Mouse (Mus musculus): ENCODE results near the gene Atg7.

Atg7 gene

DNA sequence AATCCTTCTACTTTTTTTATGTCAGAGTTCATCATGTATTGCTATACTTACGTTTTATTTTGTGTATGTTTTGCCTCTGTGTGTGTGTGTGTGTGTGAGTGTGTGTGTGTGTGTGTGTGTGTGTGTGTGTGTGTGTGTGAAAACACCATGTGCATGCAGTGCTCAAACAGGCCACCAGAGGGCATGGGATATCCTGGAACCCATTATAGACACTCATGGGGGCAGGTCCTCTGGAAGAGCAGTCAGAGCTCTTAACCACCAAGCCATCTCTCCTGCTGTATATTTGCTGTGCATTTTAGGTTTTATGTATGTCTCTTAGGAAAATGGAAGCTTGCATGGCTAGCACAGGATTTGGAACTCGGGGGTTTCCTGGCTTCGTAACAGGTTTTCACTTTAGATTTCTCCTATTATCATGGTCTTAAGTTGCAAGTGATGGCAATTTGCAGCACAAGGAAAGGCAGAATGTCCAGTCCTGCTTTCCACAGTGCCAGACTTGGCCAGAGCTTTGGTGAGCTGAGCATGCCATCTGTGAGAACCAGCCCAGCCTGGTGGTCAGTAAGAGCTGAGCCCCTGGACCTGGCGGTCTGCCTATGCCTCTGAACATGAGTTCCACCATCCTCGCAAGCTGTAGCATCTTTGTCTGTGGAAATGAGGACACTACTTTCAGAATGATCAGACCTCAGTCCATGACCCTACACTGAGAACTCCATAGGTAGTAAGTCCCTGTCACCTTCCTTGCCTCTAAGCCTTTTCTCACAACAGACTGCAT lies 172.2 kb downstream of the Atg7 start:
- no peak for DNase-seq (ENCODE audit: low spot score in 2 of 2)

DNA sequence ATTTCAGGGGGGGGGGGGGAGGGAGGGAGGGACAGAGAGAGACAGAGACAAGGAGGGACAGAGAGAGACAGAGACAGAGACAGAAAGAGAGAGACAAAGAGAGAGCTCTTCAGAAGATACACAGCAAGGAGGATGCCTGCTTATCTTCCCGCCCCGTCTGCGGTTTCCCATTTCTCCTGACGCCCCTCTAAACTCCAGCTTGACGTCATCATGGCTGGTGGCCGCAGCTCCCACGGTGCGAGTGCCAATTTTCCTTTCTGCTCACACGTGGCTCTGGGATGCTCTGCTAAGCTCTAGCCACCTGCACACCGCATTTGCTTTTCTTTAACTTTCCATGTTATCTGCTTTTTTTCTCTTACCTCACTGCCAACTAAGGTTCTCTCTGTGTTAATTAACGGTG lies 175.1 kb downstream of the Atg7 start:
- DNase-seq (ENCODE audit: low spot score in 2 of 2): no peak

DNA sequence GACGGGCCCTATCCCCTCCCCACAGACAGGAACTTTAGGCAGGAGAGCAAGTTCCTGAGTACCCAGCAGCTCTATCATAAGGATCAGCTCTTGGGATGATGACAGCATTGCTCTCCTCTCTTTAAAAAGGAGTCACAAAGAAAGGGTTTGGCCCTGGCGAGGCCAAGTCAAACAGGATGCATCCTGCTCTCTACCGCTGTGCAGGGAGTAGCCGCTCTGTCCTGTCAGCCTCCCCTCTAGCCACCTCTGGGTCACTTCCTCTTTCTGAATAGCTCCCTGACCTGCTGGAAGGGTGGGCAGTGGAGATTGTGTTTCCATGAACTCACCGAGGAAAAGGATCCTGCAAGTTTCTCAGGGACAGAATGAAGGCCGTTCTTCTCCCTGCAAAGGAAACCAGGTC lies 175.6 kb downstream of the Atg7 start:
- DNase-seq (ENCODE audit: low spot score in 2 of 2): no peak

DNA sequence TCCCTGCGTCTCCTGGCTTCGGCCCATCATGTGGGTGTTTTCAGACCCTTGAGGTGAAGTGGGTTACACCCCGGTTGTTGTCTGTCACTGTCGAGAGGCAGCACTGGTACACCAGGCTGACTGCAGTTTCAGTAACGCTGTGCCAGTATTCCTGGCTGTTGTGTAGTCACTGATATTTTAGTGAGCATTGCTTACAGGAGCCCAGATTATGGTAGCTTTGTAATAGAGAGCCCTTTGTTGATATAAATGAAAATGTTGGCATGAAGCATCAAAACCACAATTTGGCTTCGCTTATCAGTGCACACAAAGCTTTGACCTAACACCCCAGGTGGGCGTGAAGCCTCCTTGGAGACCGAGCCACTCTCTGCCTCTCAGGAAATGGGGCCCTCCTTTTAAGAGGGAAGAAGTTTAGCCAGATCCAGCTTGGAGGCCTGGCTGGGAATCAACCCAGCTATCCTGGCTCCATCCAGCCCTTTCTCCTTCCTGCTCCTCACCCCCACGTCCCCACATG lies 177.1 kb downstream of the Atg7 start:
- no peak for DNase-seq (ENCODE audit: low spot score in 2 of 2)

DNA sequence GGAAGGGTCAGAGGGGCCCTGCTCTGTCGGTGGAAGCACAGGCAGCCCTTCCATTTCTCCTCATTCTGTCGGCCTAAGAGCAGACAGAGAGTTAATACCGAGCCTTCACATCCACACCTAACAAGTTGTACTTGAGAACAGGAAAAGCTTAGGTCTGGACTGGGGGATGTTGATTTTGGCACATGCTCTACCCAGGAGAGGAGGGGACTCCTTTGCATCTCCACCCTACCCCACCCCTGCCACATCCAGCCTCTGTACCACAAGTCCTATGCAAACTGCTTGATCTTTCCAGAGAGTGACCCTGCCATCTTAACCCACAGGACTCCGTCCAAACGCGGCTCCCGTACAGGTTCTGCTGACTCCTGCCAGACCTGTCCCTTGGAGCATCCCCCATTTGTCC lies 178.7 kb downstream of the Atg7 start:
- no peak for DNase-seq (ENCODE audit: low spot score in 2 of 2)

DNA sequence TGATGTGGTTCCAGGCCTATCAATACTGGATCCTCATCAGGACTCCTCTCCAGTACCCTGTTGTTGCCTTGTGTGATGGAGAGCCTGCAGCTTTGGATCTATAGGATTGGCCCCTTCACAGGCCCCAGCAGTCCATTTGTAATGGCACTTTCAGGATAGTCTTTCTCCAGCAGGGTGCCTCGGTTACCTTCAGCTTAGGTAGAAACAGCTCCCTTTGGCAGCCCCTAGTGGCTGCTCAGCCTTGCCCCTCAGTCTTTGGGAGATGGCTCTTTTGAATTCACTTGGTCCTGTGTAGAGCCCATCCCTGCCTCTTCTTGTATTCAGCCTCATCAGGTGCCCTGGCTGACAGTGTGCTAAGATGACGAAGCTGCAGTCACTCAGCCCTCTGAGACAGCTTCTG lies 184.0 kb downstream of the Atg7 start:
- DNase-seq (ENCODE audit: low spot score in 2 of 2): no peak

DNA sequence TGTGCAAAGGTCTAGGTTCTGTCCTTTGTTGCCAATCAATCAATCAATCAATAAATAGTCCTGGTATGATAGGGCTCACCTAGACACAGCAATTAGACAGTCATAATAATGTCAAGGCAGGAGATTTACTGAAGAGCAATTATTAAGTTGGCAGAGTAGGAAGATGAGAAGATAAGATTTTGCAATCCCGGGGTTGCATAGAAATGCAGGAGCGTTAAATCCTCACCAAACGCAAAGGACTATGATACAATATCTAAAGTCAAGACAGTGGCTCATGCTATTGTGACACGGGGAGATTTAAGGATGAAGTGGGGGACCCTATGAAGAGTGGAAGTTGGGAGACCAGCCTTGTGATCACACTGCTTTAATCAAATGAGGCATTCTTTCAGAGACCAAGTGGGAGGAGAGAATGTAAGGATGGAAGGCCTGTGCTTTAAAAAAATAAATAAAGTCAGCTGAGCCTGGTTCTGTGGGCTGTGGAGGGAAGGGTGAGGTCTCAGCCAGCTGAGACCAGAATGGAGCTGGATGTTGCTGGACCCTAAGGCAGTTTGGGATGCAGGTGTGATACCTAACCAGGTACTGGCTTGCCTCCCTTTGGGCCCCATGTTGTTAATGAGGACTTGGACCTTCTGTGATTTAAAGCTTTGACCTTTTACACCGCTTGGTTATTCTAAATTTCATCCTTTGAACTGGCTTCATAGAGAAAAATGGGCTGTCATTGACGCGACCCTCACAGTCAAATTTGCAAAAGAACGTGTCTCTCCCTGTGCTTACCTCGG lies 187.0 kb downstream of the Atg7 start:
- DNase-seq (ENCODE audit: low spot score in 2 of 2): no peak

DNA sequence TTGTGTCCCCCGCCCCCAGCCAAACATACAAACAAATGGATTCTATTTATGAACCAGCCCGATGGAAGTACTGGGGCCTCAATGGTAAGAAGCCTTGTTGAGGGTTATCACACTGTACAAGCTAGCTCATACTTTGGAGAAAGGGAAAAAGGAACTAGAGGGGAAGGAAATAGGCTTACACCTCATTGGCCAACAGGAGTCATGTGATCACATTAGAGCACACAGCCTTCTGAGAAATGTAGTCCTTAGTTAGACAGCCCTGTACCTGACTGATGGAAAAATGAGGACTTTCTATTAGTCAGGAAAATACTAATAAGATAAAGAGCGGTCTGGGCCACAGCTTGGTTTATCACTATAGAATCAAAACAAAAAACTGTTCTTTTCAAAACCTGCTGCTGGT lies 188.9 kb downstream of the Atg7 start:
- DNase-seq (ENCODE audit: low spot score in 2 of 2): no peak

DNA sequence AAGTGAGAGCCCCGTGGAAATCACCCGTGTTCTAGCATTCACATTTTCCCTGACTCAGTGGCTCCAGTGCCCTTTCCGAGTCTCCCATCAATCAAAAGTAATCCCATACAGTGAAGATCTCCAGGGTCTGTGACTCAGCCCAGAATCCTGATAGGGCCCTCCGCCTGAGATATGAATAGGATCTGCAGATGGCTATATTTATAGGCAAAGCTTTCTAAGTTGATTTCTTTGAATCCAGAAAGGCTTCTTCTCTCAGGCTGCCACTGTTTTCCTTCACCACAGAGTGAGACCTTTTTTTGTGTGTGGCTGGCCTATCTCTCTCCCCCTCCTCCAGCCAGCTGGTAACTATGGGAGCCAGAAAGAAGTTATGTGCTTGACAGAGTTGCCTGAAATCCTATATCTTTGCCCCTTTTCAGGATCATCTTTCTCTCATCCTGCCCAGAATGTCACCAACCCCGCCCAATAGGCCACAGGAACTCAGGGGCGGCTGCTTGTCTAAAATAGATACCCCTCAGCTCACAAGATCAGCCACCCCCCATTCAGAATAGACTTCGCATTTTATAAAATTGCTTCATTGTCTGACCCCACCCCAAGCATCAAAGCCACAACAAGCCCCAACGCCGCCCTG lies 190.3 kb downstream of the Atg7 start:
- DNase-seq (ENCODE audit: low spot score in 2 of 2): no peak

DNA sequence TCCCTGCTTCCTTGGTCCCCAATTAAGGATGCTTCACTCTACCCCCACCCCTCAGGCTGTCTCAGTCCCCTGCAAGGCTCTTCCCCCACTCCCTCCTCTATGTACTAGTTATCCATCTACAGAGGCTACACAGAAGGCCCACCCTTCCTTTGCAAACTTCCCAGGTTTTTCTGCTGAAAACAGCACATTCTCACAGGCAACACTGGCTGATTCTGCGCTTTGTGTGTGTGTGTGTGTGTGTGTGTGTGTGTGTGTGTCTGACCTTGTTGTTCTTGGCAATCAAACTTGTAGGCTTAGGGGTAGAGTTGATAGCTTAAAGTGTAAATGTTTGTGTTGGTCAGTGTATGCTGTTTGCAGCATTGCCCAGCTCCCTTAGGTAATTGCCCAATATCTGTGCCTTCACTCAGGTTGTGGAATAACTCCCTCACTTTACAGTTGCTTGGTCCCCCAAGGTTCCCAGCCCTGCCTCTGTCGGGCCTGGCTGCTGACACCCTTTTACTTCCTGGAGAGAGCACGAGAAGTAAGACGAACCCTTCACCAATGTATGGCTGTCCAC lies 191.0 kb downstream of the Atg7 start:
- DNase-seq (ENCODE audit: low spot score in 2 of 2): no peak

DNA sequence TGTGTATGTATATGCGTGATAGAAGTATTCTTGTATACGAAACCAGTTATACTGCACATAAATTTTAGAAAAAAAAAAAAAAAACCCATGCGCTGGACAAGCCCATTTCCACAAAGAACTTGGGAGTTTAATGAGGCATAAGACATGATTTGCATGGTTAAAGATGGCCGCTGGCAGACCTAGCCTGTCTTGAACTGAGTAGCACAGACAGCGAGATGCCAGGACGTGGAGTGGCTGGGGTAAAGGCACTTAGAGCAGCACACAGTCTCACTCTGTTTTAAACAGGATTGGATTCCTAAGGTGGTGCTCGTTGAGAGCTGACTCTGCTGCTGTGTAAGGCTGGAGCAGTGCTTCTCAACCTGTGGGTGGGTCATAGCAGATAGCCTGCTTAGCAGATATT lies 192.4 kb downstream of the Atg7 start:
- no peak for DNase-seq (ENCODE audit: low spot score in 2 of 2)

DNA sequence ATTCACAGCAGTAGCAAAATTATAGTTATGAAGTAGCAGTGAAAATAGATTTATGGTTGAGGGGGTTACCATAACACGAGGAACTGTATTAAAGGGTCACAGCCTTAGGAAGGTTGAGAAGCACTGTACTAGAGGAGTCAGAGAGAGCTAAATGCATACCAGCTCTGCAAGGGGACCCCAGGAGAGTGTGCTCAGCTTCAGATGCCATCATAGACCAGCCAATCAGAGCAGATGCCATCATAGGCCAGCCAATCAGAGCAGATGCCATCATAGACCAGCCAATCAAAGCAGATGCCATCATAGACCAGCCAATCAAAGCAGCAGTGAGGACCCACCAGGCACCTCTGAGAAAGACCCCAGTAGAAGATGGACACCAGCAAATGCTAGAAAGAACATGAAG lies 192.9 kb downstream of the Atg7 start:
- no peak for DNase-seq (ENCODE audit: low spot score in 2 of 2)

DNA sequence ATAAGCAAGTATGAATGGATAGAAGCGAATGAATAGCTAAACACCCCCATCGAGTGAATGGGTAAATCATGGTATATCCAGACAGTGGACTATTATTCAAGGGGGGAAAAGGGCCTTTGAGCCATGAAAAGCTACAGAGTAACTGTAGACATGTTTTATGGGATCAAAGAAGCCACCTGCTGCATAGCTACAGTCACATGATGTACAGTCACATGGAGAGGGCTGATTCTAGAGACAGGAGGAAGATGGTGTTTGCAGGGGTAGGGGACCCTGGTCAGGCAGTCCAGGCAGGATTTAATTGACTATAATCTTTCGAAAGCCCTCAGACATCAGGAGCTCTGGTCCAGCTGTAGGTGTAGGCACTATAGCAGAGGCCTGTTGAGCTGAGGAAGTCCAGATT lies 193.5 kb downstream of the Atg7 start:
- no peak for DNase-seq (ENCODE audit: low spot score in 2 of 2)

DNA sequence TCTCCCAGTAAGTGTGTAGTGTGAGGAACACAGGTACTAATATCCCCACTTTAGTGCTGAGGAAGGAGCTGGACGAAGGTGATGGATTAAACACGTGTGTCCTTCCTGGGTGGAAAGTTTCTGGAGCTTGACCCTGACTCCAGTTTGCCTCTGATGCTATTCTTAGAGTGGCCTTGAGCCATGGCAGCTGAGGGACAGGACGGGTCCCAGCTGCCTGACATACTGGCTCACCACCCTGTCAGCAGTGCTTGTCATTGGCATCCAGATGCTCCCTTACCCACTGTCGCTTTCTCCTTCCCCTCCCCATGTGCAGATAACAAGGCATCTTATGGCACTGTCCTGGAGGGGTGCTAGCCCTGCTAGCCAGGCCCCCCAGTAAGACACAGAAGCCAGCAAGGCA lies 196.0 kb downstream of the Atg7 start:
- DNase-seq (ENCODE audit: low spot score in 2 of 2): no peak

DNA sequence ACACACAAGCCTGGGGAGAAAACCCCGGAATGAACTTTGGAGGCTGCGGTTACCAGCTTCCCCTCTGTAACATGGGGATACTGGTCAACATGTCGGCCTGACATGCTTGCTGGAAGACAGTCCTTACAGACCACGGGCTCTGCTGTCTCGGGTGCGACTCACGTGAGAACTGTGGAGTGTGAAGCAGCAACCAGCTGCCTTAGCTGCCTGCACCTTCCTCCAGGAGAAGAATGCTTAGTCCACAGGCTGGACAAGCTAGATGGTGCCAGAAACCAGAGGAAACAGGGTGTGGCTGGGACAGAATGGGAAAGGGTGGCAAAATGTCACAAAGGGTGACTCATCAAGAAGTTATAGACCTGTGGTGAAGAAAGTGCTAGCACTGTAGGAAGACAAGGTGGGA lies 197.1 kb downstream of the Atg7 start:
- DNase-seq (ENCODE audit: low spot score in 2 of 2): no peak

DNA sequence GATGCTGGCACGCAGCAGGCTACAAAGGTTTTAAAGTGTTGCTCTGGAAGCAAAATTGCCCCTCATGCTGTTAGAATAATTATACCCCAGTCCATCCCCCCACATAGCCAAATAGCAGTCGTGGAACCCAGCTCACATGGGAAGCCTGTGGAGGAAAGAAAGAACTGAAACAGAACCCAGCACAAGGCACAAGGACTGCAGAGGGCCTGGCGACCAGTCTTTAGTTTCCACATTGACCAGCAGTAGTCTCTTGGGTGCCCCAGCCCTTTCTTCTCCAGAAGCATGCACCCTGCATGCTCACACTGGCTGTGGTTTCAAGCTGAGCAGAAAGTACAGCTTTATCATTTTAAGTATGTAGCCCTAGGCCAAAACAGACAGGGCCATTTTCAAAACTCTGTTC lies 199.2 kb downstream of the Atg7 start:
- DNase-seq (ENCODE audit: low spot score in 2 of 2): no peak

DNA sequence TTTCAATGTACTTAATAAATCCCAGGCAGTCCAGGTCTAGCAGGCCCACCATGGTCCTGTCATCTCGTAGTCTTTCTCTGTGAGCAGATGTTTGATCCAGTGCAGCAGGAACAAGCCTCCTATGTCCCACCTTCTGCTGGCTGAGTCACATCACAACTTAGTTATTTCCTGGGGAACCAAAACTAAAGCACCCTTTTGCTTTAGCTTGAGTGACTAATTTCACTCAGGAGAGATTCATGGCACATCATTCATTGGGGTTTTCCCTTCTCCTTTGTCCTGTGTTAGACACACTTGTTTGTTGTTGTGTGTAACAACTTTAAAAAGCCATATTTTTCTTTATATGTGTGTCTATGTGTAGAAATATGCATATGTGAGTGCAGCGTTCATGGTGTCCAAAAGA lies 200.0 kb downstream of the Atg7 start:
- no peak for DNase-seq (ENCODE audit: low spot score in 2 of 2)

DNA sequence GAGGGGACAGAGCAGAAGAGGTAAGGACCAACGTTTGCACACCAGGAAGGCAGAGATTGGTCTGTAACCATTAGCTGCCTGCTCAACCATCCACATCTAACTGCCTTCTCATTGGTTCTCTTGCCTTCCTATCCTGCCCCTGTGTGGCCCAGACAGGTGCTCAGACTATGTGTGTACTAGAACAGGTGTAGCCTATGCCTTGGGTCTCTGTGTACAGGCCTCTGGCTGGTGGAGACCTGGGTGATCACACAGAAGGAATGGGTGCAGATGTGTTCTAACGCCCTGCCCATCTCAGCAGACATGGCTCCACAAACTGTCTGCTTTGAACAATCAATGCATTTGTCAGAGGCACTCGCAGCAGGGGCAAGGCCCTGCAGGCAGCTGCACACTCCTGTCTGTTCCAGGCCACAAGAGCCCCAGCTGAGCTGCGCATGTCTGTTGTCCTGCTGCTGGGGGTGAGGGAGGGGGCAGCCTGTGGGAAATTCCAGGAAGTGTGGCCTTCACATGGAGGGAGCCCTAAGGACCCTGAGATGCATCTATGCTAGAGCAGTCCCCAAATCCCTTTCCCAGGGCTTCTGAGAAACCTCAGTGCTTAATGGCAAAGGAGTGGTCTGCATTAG lies 203.4 kb downstream of the Atg7 start:
- no peak for DNase-seq (ENCODE audit: low spot score in 2 of 2)

DNA sequence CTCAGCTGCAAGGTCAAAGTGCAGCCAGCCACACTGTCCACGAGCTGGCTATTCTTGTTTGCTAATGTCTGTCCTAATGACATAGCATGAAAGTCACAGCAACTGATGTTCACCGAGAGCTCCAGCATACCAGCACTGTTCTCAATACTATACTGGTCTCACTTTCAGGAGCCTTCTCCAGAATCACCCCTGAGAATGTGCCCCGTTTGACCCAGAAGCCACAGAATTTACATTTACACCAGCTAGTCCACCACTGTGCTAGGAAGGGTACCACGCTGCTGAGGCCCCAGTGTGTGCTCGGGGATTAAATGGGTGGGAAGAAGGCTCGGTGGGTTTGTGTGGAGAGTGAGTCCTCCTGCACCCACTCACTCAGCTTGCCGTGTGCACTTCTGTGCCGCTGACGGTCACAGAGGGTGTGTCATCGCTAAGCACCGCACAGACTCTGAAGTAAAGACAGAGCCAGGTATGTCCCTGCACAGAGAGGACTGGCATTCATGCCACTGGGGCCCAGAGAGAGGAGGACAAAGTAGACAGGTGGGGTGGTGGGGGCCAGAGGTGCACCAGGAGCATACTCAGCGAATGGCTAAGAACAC lies 204.8 kb downstream of the Atg7 start:
- no peak for DNase-seq (ENCODE audit: low spot score in 2 of 2)

DNA sequence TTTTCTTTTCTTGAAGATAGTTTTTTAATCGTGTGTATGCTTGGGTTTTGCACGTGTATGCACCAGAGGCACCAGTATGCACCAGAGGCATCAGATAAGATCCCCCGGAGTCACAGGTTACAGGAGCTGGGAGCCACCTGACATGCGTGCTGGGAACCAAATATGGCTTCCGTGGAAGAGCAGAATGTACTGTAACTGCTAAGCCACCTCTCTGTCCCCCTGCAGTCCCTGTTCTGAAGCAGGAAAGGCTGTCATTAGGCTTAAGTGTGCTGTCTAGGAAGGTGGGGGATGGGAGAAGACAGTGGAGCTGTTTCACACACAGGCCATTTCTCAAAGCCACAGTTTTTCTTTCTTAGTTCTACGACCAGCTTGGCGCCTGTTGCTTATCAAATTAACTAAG lies 205.9 kb downstream of the Atg7 start:
- no peak for DNase-seq (ENCODE audit: low spot score in 2 of 2)

DNA sequence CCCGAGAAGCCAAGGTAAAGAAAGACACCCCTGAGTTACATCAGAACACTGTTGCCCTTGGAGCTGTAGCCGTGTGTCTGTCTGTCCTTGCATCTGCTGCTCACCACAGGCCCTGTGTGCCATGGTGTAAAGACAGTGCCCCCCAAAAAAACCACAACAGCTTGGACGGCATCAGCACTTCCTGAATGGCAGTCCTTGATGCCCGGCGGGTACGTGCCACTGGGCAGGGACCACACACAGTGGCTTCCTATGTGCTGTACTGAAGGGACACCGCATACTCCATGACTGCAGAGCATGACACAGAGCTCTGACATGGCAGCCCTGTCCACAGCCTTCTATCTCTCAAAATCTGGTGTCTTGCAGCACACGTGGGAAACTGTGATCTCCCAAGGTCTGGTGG lies 206.9 kb downstream of the Atg7 start:
- DNase-seq (ENCODE audit: low spot score in 2 of 2): no peak

DNA sequence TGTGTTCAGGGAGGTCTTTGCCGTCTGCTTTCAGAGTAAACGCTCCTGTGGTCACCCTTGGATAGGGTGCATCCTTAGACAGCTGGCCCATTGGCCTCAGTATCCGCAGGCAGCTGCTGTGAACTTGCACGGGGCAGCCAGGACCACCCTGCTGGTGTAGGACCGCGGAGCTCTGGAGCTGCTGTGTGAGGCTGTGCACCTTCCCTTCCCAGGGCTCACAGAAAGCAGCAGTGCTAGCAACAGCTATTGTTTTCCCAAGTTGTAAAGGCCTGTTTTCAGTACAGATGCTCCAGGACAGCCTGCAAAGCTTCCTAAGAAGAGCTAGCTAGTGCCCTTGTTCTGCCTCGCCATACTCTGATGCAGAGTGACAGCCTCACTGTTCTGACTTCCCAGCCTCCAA lies 208.8 kb downstream of the Atg7 start:
- DNase-seq (ENCODE audit: low spot score in 2 of 2): no peak
